Mouse (Mus musculus) spleen, adult 2 months (tissue): Measurements from ENCODE around the gene Cmtr1.

Experiments
- CTCF ChIP-seq: fragments of 200-500 bp; IDR thresholded peaks from 2 replicates; pipeline ENCODE4 v1.5.1; 2011; ENCODE audit warnings: mild to moderate bottlenecking, inconsistent platforms; ENCODE audit not compliant: insufficient read depth, insufficient read length, insufficient replicate concordance; ENCODE audit errors: extremely low read depth
- POLR2A ChIP-seq: fragments of 200-500 bp; IDR thresholded peaks from 2 replicates; pipeline ENCODE4 v1.6.1; 2011; ENCODE audit warnings: low read depth, low read length, inconsistent platforms

- no peak for TF ChIP-seq CTCF
- TF ChIP-seq POLR2A = no peak
Measured at GRCm38 (mm10) chr17:29629620-29630019, 30.8 kb upstream of the Cmtr1 start.
